Mouse (Mus musculus) MEL (cell line): ENCODE measurements around the gene Birc5. TPM values are rescaled to one million over a fixed set of nuclear protein-coding genes. Genes with fewer than 3 reads are reported as not detected.

Source experiments
- DNase-seq: peaks from one replicate; pipeline ENCODE4 v3.0.0; 2011; ENCODE audit warnings: low read depth, low spot score
- H3K27ac ChIP-seq: 2 replicates; pipeline ENCODE4 v1.5.1; 2012; ENCODE audit warnings: low read depth, mild to moderate bottlenecking, control low read depth, low read length, moderate library complexity; ENCODE audit not compliant: control insufficient read depth
- H3K27me3 ChIP-seq, 2 experiments: fragments of 150-350 bp in 1 of 2; sonication (generic) in 1 of 2; 2 replicates each; pipeline ENCODE4 v1.6.1; 2012; ENCODE audit warnings: low read length in 2 of 2, mild to moderate bottlenecking in 2 of 2, improper control_type of control experiment in 1 of 2, moderate library complexity in 1 of 2; ENCODE audit not compliant: insufficient read depth in 2 of 2, control insufficient read depth in 1 of 2
- H3K36me3 ChIP-seq, 2 experiments: 2 replicates each; pipeline ENCODE4 v1.6.1; 2012 to 2014; ENCODE audit warnings: low read length in 2 of 2, improper control_type of control experiment in 1 of 2, inconsistent platforms in 1 of 2, mild to moderate bottlenecking in 1 of 2; ENCODE audit not compliant: insufficient read depth in 2 of 2, control insufficient read depth in 1 of 2
- H3K4me1 ChIP-seq, 2 experiments: fragments of 150-350 bp in 1 of 2; sonication (generic) in 1 of 2; 2 replicates each; pipeline ENCODE4 v1.6.1; 2012; ENCODE audit warnings: low read length in 2 of 2, improper control_type of control experiment in 1 of 2, mild to moderate bottlenecking in 1 of 2; ENCODE audit not compliant: insufficient read depth in 2 of 2, control insufficient read depth in 1 of 2
- H3K4me3 ChIP-seq, 2 experiments: fragments of 150-350 bp in 1 of 2; sonication (generic) in 1 of 2; 2 replicates each; pipeline ENCODE4 v1.5.1; 2012; ENCODE audit warnings: low read depth in 2 of 2, low read length in 2 of 2, mild to moderate bottlenecking in 2 of 2, moderate library complexity in 2 of 2, control low read depth in 1 of 2, improper control_type of control experiment in 1 of 2; ENCODE audit not compliant: control insufficient read depth in 1 of 2, insufficient read depth in 1 of 2
- H3K79me2 ChIP-seq: 2 replicates; pipeline ENCODE4 v1.6.1; 2012; ENCODE audit warnings: mild to moderate bottlenecking, low read length, moderate library complexity; ENCODE audit not compliant: control insufficient read depth, poor library complexity, insufficient read depth
- H3K9ac ChIP-seq: 2 replicates; pipeline ENCODE4 v1.6.1; 2012; ENCODE audit warnings: low read depth, mild to moderate bottlenecking, control low read depth, low read length, moderate library complexity; ENCODE audit not compliant: control insufficient read depth, poor library complexity, severe bottlenecking
- H3K9me3 ChIP-seq: fragments of 150-350 bp; sonication (generic); replicated peaks from 2 replicates; pipeline ENCODE4 v1.6.1; 2012; ENCODE audit warnings: mild to moderate bottlenecking, low read length, improper control_type of control experiment, moderate library complexity; ENCODE audit not compliant: insufficient read depth
- CHD1 ChIP-seq: IDR thresholded peaks from 2 replicates; pipeline ENCODE4 v1.6.1; 2012; ENCODE audit warnings: low read depth, mild to moderate bottlenecking, inconsistent platforms, low read length, improper control_type of control experiment
- CTCF ChIP-seq, 3 experiments: IDR thresholded peaks in 2 of 3; conservative IDR thresholded peaks in 1 of 3; 2 replicates each; pipeline ENCODE4 v1.5.1; 2011 to 2012; ENCODE audit warnings: low read length in 3 of 3, low read depth in 2 of 3, mild to moderate bottlenecking in 2 of 3, improper control_type of control experiment in 1 of 3, inconsistent platforms in 1 of 3, mixed read lengths in 1 of 3, moderate library complexity in 1 of 3; ENCODE audit not compliant: control insufficient read depth in 1 of 3, insufficient read depth in 1 of 3, poor library complexity in 1 of 3, severe bottlenecking in 1 of 3
- EP300 ChIP-seq, 2 experiments: IDR thresholded peaks; 2 replicates each; pipeline ENCODE4 v1.6.1; 2011; ENCODE audit warnings: improper control_type of control experiment in 2 of 2, low read length in 2 of 2, low read depth in 1 of 2, mild to moderate bottlenecking in 1 of 2
- ETS1 ChIP-seq: IDR thresholded peaks from 2 replicates; pipeline ENCODE4 v1.6.1; 2012; ENCODE audit warnings: low read depth, mild to moderate bottlenecking, inconsistent platforms, low read length, improper control_type of control experiment, moderate library complexity
- GABPA ChIP-seq: IDR thresholded peaks from 2 replicates; pipeline ENCODE4 v1.6.1; 2012; ENCODE audit warnings: low read depth, mild to moderate bottlenecking, inconsistent platforms, low read length, improper control_type of control experiment, moderate library complexity
- MAZ ChIP-seq: IDR thresholded peaks from 2 replicates; pipeline ENCODE4 v1.6.1; 2012; ENCODE audit warnings: low read depth, mild to moderate bottlenecking, inconsistent platforms, low read length, improper control_type of control experiment
- MYC ChIP-seq: IDR thresholded peaks from 2 replicates; pipeline ENCODE4 v1.6.1; 2011; ENCODE audit warnings: low read depth, mild to moderate bottlenecking, low read length, improper control_type of control experiment, moderate library complexity
- POLR2A ChIP-seq, 2 experiments: IDR thresholded peaks; 2 replicates each; pipeline ENCODE4 v1.6.1; 2011 to 2012; ENCODE audit warnings: low read length in 2 of 2, mild to moderate bottlenecking in 2 of 2, control low read depth in 1 of 2, improper control_type of control experiment in 1 of 2, low read depth in 1 of 2, moderate library complexity in 1 of 2; ENCODE audit not compliant: control insufficient read depth in 1 of 2, insufficient read depth in 1 of 2, poor library complexity in 1 of 2
- RAD21 ChIP-seq: IDR thresholded peaks from 2 replicates; pipeline ENCODE4 v1.6.1; 2011; ENCODE audit warnings: mild to moderate bottlenecking, low read depth, low read length, improper control_type of control experiment
- RCOR1 ChIP-seq: IDR thresholded peaks from 2 replicates; pipeline ENCODE4 v1.6.1; 2012; ENCODE audit warnings: low read depth, mild to moderate bottlenecking, inconsistent platforms, low read length, improper control_type of control experiment
- SMC3 ChIP-seq: IDR thresholded peaks from 2 replicates; pipeline ENCODE4 v1.6.1; 2011; ENCODE audit warnings: low read depth, low read length, improper control_type of control experiment
- TAL1 ChIP-seq: IDR thresholded peaks from 2 replicates; pipeline ENCODE4 v1.6.1; 2012; ENCODE audit warnings: mild to moderate bottlenecking, inconsistent platforms, low read length, moderate library complexity, mixed read lengths
- UBTF ChIP-seq: IDR thresholded peaks from 2 replicates; pipeline ENCODE4 v1.6.1; 2012; ENCODE audit warnings: low read depth, mild to moderate bottlenecking, inconsistent platforms, low read length, improper control_type of control experiment, moderate library complexity, borderline replicate concordance; ENCODE audit not compliant: insufficient read depth
- ZKSCAN1 ChIP-seq: IDR thresholded peaks from 2 replicates; pipeline ENCODE4 v1.6.1; 2012; ENCODE audit warnings: low read depth, mild to moderate bottlenecking, inconsistent platforms, low read length, improper control_type of control experiment, moderate library complexity
- ZNF384 ChIP-seq: IDR thresholded peaks from 2 replicates; pipeline ENCODE4 v1.6.1; 2012; ENCODE audit warnings: low read depth, mild to moderate bottlenecking, inconsistent platforms, low read length, improper control_type of control experiment
- polyA plus RNA-seq, 2 experiments: library from polyadenylated mRNA; stranded (reverse) in 1 of 2; unstranded in 1 of 2; fragments of >175 nt in 1 of 2; fragments of >200 nt in 1 of 2; gene quantifications; 2 replicates each; pipeline versions ENCODE4 v1.2.1 to v1.2.4; 2012; ENCODE audit warnings: low replicate concordance in 2 of 2, low read depth in 1 of 2; ENCODE audit not compliant: insufficient read length in 2 of 2, insufficient read depth in 1 of 2, missing spikeins in 1 of 2
- total RNA-seq: library from RNA; depleted of rRNA; stranded (reverse); fragments of 300-350 nt; gene quantifications from 2 replicates; pipeline ENCODE4 v1.2.3, GENCODE M21; 2012; rRNA removed

The Birc5 gene
- total and polyA plus RNA-seq, 3 experiments = 214 to 242 TPM; not detected in 1

DNA sequence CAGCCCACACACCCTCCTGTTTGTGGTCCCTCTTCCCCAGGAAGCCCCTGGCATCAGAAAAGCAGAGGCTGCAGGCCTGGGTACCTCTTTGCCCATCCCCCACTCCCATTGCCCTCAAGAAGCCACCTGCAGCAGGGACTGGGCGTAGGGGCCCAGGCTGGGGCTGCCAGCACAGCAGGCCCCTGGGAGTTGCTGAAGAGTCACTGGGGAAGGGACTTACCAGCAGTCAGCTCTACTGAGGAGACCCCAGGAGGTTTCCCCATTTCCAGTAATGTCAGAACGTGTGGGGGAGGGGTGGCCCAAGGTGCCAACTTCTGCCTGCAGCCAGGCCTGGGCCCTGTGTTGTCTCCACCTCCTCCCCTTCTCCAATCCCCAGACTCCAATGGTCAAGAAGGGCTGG is 53.2 kb downstream of the Birc5 start:
- Histone ChIP-seq H3K27me3 (0 out of 4 replicates have a peak, but pooled peaks cover 0 to 2% of the 10 kb centered on the region in 2 experiments), H3K9me3 (no peaks in the 10 kb centered on the region), H3K27ac (no peak overlapping the region), H3K79me2 (no peaks in the 10 kb centered on the region), H3K4me3 (no peak overlapping the region), H3K36me3 (no peaks in the 10 kb centered on the region), H3K9ac (no peak overlapping the region), H3K4me1 (no peaks in the 10 kb centered on the region)
- DNase-seq = no peak
- TF ChIP-seq MAZ (no peak), ETS1 (no peak), MYC (no peak), SMC3 (no peak), CTCF (IDR thresholded peaks at IDR 0.05 in 2 of 3, conservative IDR thresholded peaks at IDR 0.05 in 1 of 3; ENCODE audit: control insufficient read depth in 1 of 3, insufficient read depth in 1 of 3, low read depth in 2 of 3, low read length in 3 of 3, poor library complexity in 1 of 3, severe bottlenecking in 1 of 3) (no peak), RCOR1 (no peak), GABPA (no peak), POLR2A (IDR thresholded peaks at IDR 0.05; ENCODE audit: control insufficient read depth in 1 of 2, insufficient read depth in 1 of 2, low read depth in 1 of 2, low read length in 2 of 2, poor library complexity in 1 of 2) (no peak), RAD21 (no peak), CHD1 (no peak), ZNF384 (no peak), UBTF (no peak), TAL1 (no peak), EP300 (IDR thresholded peaks at IDR 0.05; ENCODE audit: low read depth in 1 of 2, low read length in 2 of 2) (no peak)

DNA sequence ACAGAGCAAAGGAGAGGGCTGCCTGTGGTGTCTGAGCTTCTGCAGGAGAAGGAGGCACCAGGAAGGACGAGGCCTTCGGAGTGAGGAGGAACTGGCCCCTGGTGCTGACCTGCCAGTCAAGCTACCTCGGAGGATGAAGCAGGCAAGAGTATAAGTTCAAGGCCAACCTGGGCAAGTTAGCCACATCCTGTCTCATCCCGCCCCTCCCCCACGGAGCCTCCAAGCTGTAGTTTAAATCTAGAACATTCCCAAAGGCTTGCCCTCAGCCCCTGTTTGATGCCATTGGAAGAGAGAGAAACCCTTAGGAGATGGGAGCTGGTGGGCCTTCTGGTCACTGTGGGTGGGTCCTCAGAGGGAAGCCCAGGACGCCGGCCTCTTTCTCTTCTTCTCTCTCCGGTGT is 55.4 kb downstream of the Birc5 start:
- H3K4me3 ChIP-seq = no peak overlapping the region
- no peak overlapping the region for H3K9ac ChIP-seq
- no peaks in the 10 kb centered on the region for H3K9me3 ChIP-seq
- DNase-seq = no peak
- no peaks in the 10 kb centered on the region for H3K79me2 ChIP-seq
- H3K4me1 ChIP-seq = no peaks in the 10 kb centered on the region
- H3K36me3 ChIP-seq = no peaks in the 10 kb centered on the region
- peaks cover 0 to 2% of the 10 kb centered on the region in 2 experiments; a peak in 3 of 4 replicates for H3K27me3 ChIP-seq
- no peak overlapping the region for H3K27ac ChIP-seq
- TF ChIP-seq ZKSCAN1 = no peak
- TF ChIP-seq, all 39 proteins: peak for 0

Other genes with a start within 250 kb of the Birc5 start
- gene Tnrc6c, start 195.0 kb upstream of the Birc5 start, total RNA-seq = 19.1 and 19.7 TPM in 2 replicates
- gene Tnrc6c, start 195.0 kb upstream of the Birc5 start, polyA plus RNA-seq = 10 to 100 TPM in 1 of 2 experiments, not detected in 1; 16.0 TPM
- gene Tmc8, start 67.2 kb upstream of the Birc5 start, total RNA-seq = 15.4 TPM in 2 replicates
- 10 to 100 TPM in 1 of 2 experiments, not detected in 1; 23.5 TPM for gene Tmc8, start 67.2 kb upstream of the Birc5 start, polyA plus RNA-seq
- 52.0 and 61.2 TPM in 2 replicates for gene Tmc6, start 67.1 kb upstream of the Birc5 start, total RNA-seq
- 10 to 100 TPM in 1 of 2 experiments, not detected in 1; 48.8 TPM for gene Tmc6, start 67.1 kb upstream of the Birc5 start, polyA plus RNA-seq
- 1.1 and 2.7 TPM in 2 replicates for gene 6030468B19Rik, start 51.6 kb upstream of the Birc5 start, total RNA-seq
- 1 to 10 TPM in 1 of 2 experiments, not detected in 1; 5.1 TPM for gene 6030468B19Rik, start 51.6 kb upstream of the Birc5 start, polyA plus RNA-seq
- gene Gm20708, start 39.6 kb upstream of the Birc5 start, total RNA-seq = 0.46 and 0.85 TPM in 2 replicates
- gene Gm20708, start 39.6 kb upstream of the Birc5 start, polyA plus RNA-seq = under 1 TPM in 1 of 2 experiments, not detected in 1; 0.70 TPM
- gene Syngr2, start 39.6 kb upstream of the Birc5 start, total RNA-seq = 160 and 189 TPM in 2 replicates
- gene Syngr2, start 39.6 kb upstream of the Birc5 start, polyA plus RNA-seq = 100 to 1,000 TPM in 1 of 2 experiments, not detected in 1; 384 TPM
- 3.3 and 3.5 TPM in 2 replicates for gene Afmid, start 23.3 kb upstream of the Birc5 start, total RNA-seq
- 1 to 10 TPM in 1 of 2 experiments, not detected in 1; 3.8 TPM for gene Afmid, start 23.3 kb upstream of the Birc5 start, polyA plus RNA-seq
- gene Tk1, start 23.2 kb upstream of the Birc5 start, total RNA-seq = 171 and 172 TPM in 2 replicates
- gene Tk1, start 23.2 kb upstream of the Birc5 start, polyA plus RNA-seq = 100 to 1,000 TPM in 1 of 2 experiments, not detected in 1; 188 TPM
- gene Tmem235, start 11.5 kb downstream of the Birc5 start, total RNA-seq = 0.04 TPM in 1 of 2 replicates, not detected in the other
- under 1 TPM in 1 of 2 experiments, not detected in 1; 0.04 TPM for gene Tmem235, start 11.5 kb downstream of the Birc5 start, polyA plus RNA-seq
- 0.12 TPM in 1 of 2 replicates, not detected in the other for gene Tha1, start 24.2 kb downstream of the Birc5 start, total RNA-seq
- gene Tha1, start 24.2 kb downstream of the Birc5 start, polyA plus RNA-seq = not detected
- gene Socs3, start 120.8 kb downstream of the Birc5 start, total RNA-seq = 0.95 and 0.96 TPM in 2 replicates
- 1 to 10 TPM in 1 of 2 experiments, not detected in 1; 1.9 TPM for gene Socs3, start 120.8 kb downstream of the Birc5 start, polyA plus RNA-seq
- 55.7 and 61.6 TPM in 2 replicates for gene Pgs1, start 137.0 kb downstream of the Birc5 start, total RNA-seq
- gene Pgs1, start 137.0 kb downstream of the Birc5 start, polyA plus RNA-seq = 10 to 100 TPM in 1 of 2 experiments, not detected in 1; 48.6 TPM